Mouse (Mus musculus) CD4-positive naive resting alpha-beta T cell, adult 76 days (primary cell): ENCODE results near the gene Podxl. TPM values are rescaled to one million over a fixed set of nuclear protein-coding genes. Genes with fewer than 3 reads are reported as not detected.

Experiments
- total RNA-seq: library from RNA; stranded (reverse); gene quantifications from one replicate; pipeline ENCODE4 v1.2.4, GENCODE M21; 2023

Gene Podxl
- total RNA-seq: 0.09 TPM

DNA sequence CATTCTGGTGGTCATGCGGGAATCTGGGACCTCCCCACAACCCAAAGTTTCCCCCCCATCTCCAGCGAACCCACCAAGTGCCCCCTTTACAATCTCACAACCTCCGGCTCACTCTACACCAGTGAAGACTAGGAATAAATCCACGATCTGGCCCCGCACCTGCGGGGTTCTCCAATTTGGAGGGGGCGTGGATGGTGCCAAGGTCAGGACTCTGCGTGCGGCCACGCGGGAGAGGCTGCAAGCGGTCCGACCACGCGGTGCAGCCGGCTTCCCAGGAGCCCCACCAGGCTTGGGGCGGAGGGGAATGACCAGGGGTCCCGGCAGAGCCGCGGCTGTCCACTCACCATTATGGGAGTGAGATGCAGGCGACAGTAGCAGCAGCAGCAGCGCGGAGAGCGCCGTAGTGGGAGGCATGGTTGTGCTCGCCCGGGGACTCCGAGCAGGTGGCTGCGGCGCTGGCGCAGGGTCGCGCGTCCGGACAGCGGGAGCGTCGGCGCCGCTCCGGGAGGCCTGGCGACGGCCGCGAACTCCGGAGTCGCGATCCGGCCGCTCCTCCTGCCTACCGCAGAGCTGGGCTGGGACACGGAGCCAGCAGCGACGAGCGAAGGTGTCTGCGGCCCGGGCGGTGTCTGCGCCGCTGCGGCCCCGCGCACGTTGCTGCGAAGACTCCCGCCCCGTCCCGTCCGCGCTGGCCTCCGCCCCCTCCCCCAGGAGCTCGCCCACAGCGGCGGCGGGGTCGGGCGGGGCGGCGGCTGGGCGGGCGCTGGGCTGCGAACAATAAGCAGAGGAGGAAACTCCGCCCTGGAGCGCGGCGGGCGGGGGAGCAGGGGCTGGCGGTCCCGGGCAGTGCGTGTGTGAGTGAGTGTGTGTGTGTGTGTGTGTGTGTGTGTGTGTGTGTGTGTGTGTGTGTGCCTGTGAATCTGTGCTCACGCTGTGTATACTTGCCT lies at the start of gene Podxl:
Gene Podxl (minus strand): TSS at position 747 of the 947 bp plus-strand sequence.

Other genes with a start within 250 kb of the Podxl start
- 154 TPM for gene Mkln1, start 165.2 kb downstream of the Podxl start, total RNA-seq